Mouse (Mus musculus) thymus, adult 2 months (tissue): Measurements from ENCODE around the gene Vhl.

Experiments used
- CTCF ChIP-seq: fragments of 200-500 bp; IDR thresholded peaks from 2 replicates; pipeline ENCODE4 v1.5.1; 2012; ENCODE audit warnings: mild to moderate bottlenecking, control low read depth, low read length, moderate library complexity, borderline replicate concordance; ENCODE audit not compliant: control insufficient read depth, poor library complexity, insufficient read depth; ENCODE audit errors: extremely low read depth
- POLR2A ChIP-seq: fragments of 200-500 bp; IDR thresholded peaks from 2 replicates; pipeline ENCODE4 v1.6.1; 2012; ENCODE audit warnings: mild to moderate bottlenecking, low read length, control low read depth, moderate library complexity; ENCODE audit not compliant: control insufficient read depth, poor library complexity, insufficient read depth; ENCODE audit errors: extremely low read depth

DNA sequence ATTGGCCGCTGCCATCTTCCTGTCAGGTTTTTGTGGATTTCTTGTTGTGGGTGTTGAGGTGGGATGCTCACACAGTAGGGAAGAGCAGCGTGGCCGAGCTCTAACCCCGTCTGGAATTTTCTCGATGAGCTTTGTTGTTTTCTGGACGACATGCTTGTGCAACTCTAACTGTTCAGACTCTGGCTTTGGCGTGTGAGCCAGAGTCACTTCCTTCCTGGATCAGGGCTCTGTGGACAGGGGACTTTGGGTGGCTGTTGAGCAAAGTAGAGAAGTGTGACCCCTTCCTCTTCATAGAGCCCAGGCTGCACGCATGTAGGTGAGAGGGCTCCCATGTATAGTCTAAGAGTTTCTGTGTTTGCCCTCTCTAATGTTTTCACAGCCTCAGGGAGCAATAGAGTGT is 30.3 kb downstream of the Vhl start:
- TF ChIP-seq POLR2A (no peak), CTCF (no peak)
